Mouse (Mus musculus) kidney, adult 2 months (tissue): ENCODE measurements around the gene Fam81a. TPM values are rescaled to one million over a fixed set of nuclear protein-coding genes. Genes with fewer than 3 reads are reported as not detected.

ENCODE experiments used
- DNase-seq: peaks from one replicate; pipeline ENCODE4 v3.0.0; 2021
- H3K27ac ChIP-seq: fragments of 200-500 bp; 2 replicates; pipeline ENCODE4 v1.5.1; 2012; ENCODE audit warnings: low read depth, low read length, control low read depth, inconsistent platforms; ENCODE audit not compliant: insufficient read depth
- H3K27me3 ChIP-seq: fragments of 200-500 bp; replicated peaks from 2 replicates; pipeline ENCODE4 v1.6.1; 2012; ENCODE audit warnings: mild to moderate bottlenecking, moderate library complexity, low read length, inconsistent platforms; ENCODE audit not compliant: control insufficient read depth, insufficient read depth
- H3K36me3 ChIP-seq: fragments of 200-500 bp; 2 replicates; pipeline ENCODE4 v1.6.1; 2012; ENCODE audit warnings: mild to moderate bottlenecking, moderate library complexity, low read length, inconsistent platforms; ENCODE audit not compliant: control insufficient read depth, insufficient read depth
- H3K4me1 ChIP-seq: fragments of 200-500 bp; 2 replicates; pipeline ENCODE4 v1.6.1; 2011; ENCODE audit warnings: low read length; ENCODE audit not compliant: control insufficient read depth, insufficient read depth
- H3K4me3 ChIP-seq: fragments of 200-500 bp; 2 replicates; pipeline ENCODE4 v1.5.1; 2011; ENCODE audit warnings: mild to moderate bottlenecking, low read depth, low read length, control low read depth; ENCODE audit not compliant: insufficient read depth
- CTCF ChIP-seq: fragments of 200-500 bp; conservative IDR thresholded peaks from 2 replicates; pipeline ENCODE4 v1.5.1; 2011; ENCODE audit warnings: low read depth, mild to moderate bottlenecking, control low read depth, low read length, moderate library complexity, mixed read lengths; ENCODE audit not compliant: insufficient read depth, insufficient read length
- POLR2A ChIP-seq: fragments of 200-500 bp; IDR thresholded peaks from one replicate; pipeline ENCODE4 v1.6.1; 2011; ENCODE audit warnings: low read depth, low read length, control low read depth
- WGBS: fragments of 180-500 bp; shearing (Covaris S2); methylation state at CpG from one replicate; pipeline ENCODE4 v1.1.7; 2018; 5-methylcytosine and 5-hydroxymethylcytosine counted together
- polyA plus RNA-seq: library from polyadenylated mRNA; depleted of rRNA; stranded (reverse); fragments of >200 nt; gene quantifications from 2 replicates; pipeline ENCODE4 v1.2.3, GENCODE M21; 2012; rRNA removed

Fam81a gene
- polyA plus RNA-seq = 11.1 and 12.4 TPM in 2 replicates

GRCm38 (mm10) chr9:70142460-70142859 lies at the start of gene Fam81a:
Gene Fam81a, minus strand, starts transcription at chr9:70142560.
- no peak for DNase-seq
- WGBS = 88% methylated on average over 7 of the region's 7 CpGs
- Histone ChIP-seq H3K4me3 (peak within 1 kb of the TSS; percentile 75), H3K4me1 (peaks cover 14% of the 10 kb centered on the region), H3K27me3 (no peaks in the 10 kb centered on the region), H3K27ac (no peak within 1 kb of the TSS), H3K36me3 (no peaks in the 10 kb centered on the region)
- TF ChIP-seq POLR2A (no peak), CTCF (no peak)

- no peak overlapping the region for H3K27ac ChIP-seq
- DNase-seq = no peak
- H3K36me3 ChIP-seq = no peaks in the 10 kb centered on the region
- TF ChIP-seq CTCF (no peak), POLR2A (no peak)
- H3K27me3 ChIP-seq = no peaks in the 10 kb centered on the region
- H3K4me3 ChIP-seq = no peak overlapping the region
- 67% methylated on average over 7 of the region's 7 CpGs for WGBS
- H3K4me1 ChIP-seq = no peaks in the 10 kb centered on the region
Measured at GRCm38 (mm10) chr9:70182639-70183038, 40.3 kb upstream of the Fam81a start.

- Histone ChIP-seq H3K4me3 (no peak overlapping the region), H3K27me3 (no peaks in the 10 kb centered on the region), H3K27ac (no peak overlapping the region), H3K4me1 (no peaks in the 10 kb centered on the region), H3K36me3 (no peaks in the 10 kb centered on the region)
- no peak for DNase-seq
- TF ChIP-seq CTCF = no peak
- TF ChIP-seq POLR2A = no peak
- WGBS = 48% methylated on average over 12 of the region's 12 CpGs
Measured at GRCm38 (mm10) chr9:70181719-70182118, 39.4 kb upstream of the Fam81a start.

- Histone ChIP-seq H3K27me3 (no peaks in the 10 kb centered on the region), H3K27ac (no peak overlapping the region), H3K4me3 (no peak overlapping the region), H3K36me3 (no peaks in the 10 kb centered on the region), H3K4me1 (no peaks in the 10 kb centered on the region)
- WGBS = 94% methylated on average over 3 of the region's 3 CpGs
- no peak for TF ChIP-seq POLR2A
- no peak for TF ChIP-seq CTCF
- no peak for DNase-seq
Measured at GRCm38 (mm10) chr9:70176291-70176690, 33.9 kb upstream of the Fam81a start.

- H3K27me3 ChIP-seq = no peaks in the 10 kb centered on the region
- H3K27ac ChIP-seq = no peak overlapping the region
- DNase-seq = no peak
- WGBS = 69% methylated on average over 6 of the region's 6 CpGs
- TF ChIP-seq POLR2A (no peak), CTCF (no peak)
- H3K4me3 ChIP-seq = no peak overlapping the region
- H3K36me3 ChIP-seq = no peaks in the 10 kb centered on the region
- no peaks in the 10 kb centered on the region for H3K4me1 ChIP-seq
Measured at GRCm38 (mm10) chr9:70174896-70175295, 32.5 kb upstream of the Fam81a start.

GRCm38 (mm10) chr9:70174291-70174848 lies 32.0 kb upstream of the Fam81a start:
- no peaks in the 10 kb centered on the region for H3K36me3 ChIP-seq
- no peak for TF ChIP-seq CTCF
- no peak for TF ChIP-seq POLR2A
- DNase-seq = no peak
- H3K27ac ChIP-seq = no peak overlapping the region
- no peaks in the 10 kb centered on the region for H3K4me1 ChIP-seq
- no peak overlapping the region for H3K4me3 ChIP-seq
- 78% methylated on average over 4 of the region's 4 CpGs for WGBS
- H3K27me3 ChIP-seq = no peaks in the 10 kb centered on the region

GRCm38 (mm10) chr9:70168973-70169372 lies 26.6 kb upstream of the Fam81a start:
- WGBS = 84% methylated on average over 7 of the region's 7 CpGs
- Histone ChIP-seq H3K4me3 (no peak overlapping the region), H3K36me3 (no peaks in the 10 kb centered on the region), H3K4me1 (no peaks in the 10 kb centered on the region), H3K27ac (no peak overlapping the region), H3K27me3 (no peaks in the 10 kb centered on the region)
- TF ChIP-seq POLR2A (no peak), CTCF (peak; percentile 50)
- no peak for DNase-seq

GRCm38 (mm10) chr9:70160071-70160470 lies 17.7 kb upstream of the Fam81a start:
- no peak for DNase-seq
- H3K27ac ChIP-seq = no peak overlapping the region
- H3K4me3 ChIP-seq = no peak overlapping the region
- 59% methylated on average over 10 of the region's 10 CpGs for WGBS
- no peaks in the 10 kb centered on the region for H3K4me1 ChIP-seq
- H3K36me3 ChIP-seq = no peaks in the 10 kb centered on the region
- no peaks in the 10 kb centered on the region for H3K27me3 ChIP-seq
- no peak for TF ChIP-seq POLR2A
